15 mouse cellular contexts compared by ENCODE assay signal in genomic region chr3:131263766-131264486, GRCm38 (mm10). TPM values are rescaled to one million over a fixed set of nuclear protein-coding genes. Genes with fewer than 3 reads are reported as not detected.
DNase-seq lines count a peak whose midpoint lies in the region; ATAC-seq and TF ChIP-seq lines count a peak whose summit lies in the region.
"Had no signal": no experiment of that assay in that cellular context is flagged by ENCODE, and none has a peak within 500 bp of the region (broad histone marks: within the 10 kb centered on the region; RNA-seq: fewer than 3 reads in every experiment).

No protein-coding gene starts in this region.

- peak; percentile 79 for ATAC-seq in intestine, embryonic 16.5 days
- ATAC-seq in megakaryocyte, adult 5-6 weeks (ENCODE audit: poor library complexity, severe bottlenecking) = no peak

- no peak for TF ChIP-seq POLR2A in liver, adult 2 months (IDR thresholded peaks at IDR 0.05; ENCODE audit: extremely low read depth, insufficient read depth, low read length)

- peaks cover 7% of the 10 kb centered on the region; the same call in 1 of the 2 replicates for H3K9me3 ChIP-seq in intestine, embryonic 16.5 days (ENCODE audit: control insufficient read depth, low read length)
- H3K9me3 ChIP-seq: heart, embryonic 15.5 days had no signal

- no peak for DNase-seq in gastrocnemius, adult 2 months
- no peak for DNase-seq in gastrocnemius, postnatal 14 days
- peak; percentile 91 for DNase-seq in liver, adult 2 months (ENCODE audit: extremely low read depth, low read depth, low spot score)
- DNase-seq in lung, postnatal 14 days = peak; percentile 64
- no peak for DNase-seq in spleen, adult 12 weeks (ENCODE audit: low spot score)
- no peak for DNase-seq in layer of hippocampus, postnatal 36 days
- DNase-seq: adrenal gland, postnatal 36 days; cerebellum, adult 11-12 months; gastrocnemius, postnatal 36 days; right cerebral cortex, postnatal 4 days had no signal

- H3K79me2 ChIP-seq in liver, adult 2 months (ENCODE audit: control insufficient read depth, insufficient read depth, low read length) = peaks cover 63% of the 10 kb centered on the region

- no peak overlapping the region for H3K4me3 ChIP-seq in gastrocnemius, adult 2 months
- no peak overlapping the region for H3K4me3 ChIP-seq in intestine, embryonic 16.5 days (ENCODE audit: low read length)
- no peak overlapping the region for H3K4me3 ChIP-seq in liver, adult 2 months (ENCODE audit: insufficient read depth, low read depth, low read length)
- H3K4me3 ChIP-seq: embryonic facial prominence, embryonic 10.5 days; heart, embryonic 15.5 days had no signal

- peaks cover 8% of the 10 kb centered on the region; the same call in 1 of the 2 replicates for H3K4me1 ChIP-seq in intestine, embryonic 16.5 days (ENCODE audit: control insufficient read depth, insufficient read depth, low read length)
- peaks cover 40% of the 10 kb centered on the region for H3K4me1 ChIP-seq in liver, adult 2 months (ENCODE audit: control insufficient read depth, insufficient read depth, low read length)

- H3K9ac ChIP-seq in intestine, embryonic 16.5 days (ENCODE audit: low read depth, low read length) = no peak overlapping the region
- H3K9ac ChIP-seq in liver, adult 2 months (ENCODE audit: low read depth, low read length) = no peak overlapping the region
- H3K9ac ChIP-seq: heart, embryonic 15.5 days had no signal

- WGBS in intestine, embryonic 16.5 days = 58% methylated on average over 15 of the region's 15 CpGs
- 24% methylated on average over 15 of the region's 15 CpGs for WGBS in liver, adult 2 months

- H3K27me3 ChIP-seq in intestine, embryonic 16.5 days (replicated peaks; ENCODE audit: control insufficient read depth, insufficient read depth, low read length) = no peaks in the 10 kb centered on the region
- no peaks in the 10 kb centered on the region for H3K27me3 ChIP-seq in liver, adult 2 months (ENCODE audit: control insufficient read depth, insufficient read depth, low read length)
- H3K27me3 ChIP-seq: heart, embryonic 15.5 days had no signal

- H3K4me2 ChIP-seq in intestine, embryonic 16.5 days (ENCODE audit: low read depth, low read length) = no peak overlapping the region
- H3K4me2 ChIP-seq: heart, embryonic 15.5 days had no signal

- peaks cover 17% of the 10 kb centered on the region for H3K36me3 ChIP-seq in intestine, embryonic 16.5 days (ENCODE audit: control insufficient read depth, insufficient read depth, low read length)
- peaks cover 27% of the 10 kb centered on the region for H3K36me3 ChIP-seq in liver, adult 2 months (ENCODE audit: control insufficient read depth, insufficient read depth, low read length)

- H3K27ac ChIP-seq in gastrocnemius, adult 2 months = peak overlapping the region; percentile 21; the same call in 1 of the 2 replicates
- H3K27ac ChIP-seq in intestine, embryonic 16.5 days (ENCODE audit: low read length) = peak overlapping the region; percentile 43; the same call in 1 of the 2 replicates
- H3K27ac ChIP-seq in liver, adult 2 months (replicated peaks; ENCODE audit: insufficient read depth, low read depth, low read length) = peak overlapping the region; percentile 73
- H3K27ac ChIP-seq: embryonic facial prominence, embryonic 10.5 days; heart, embryonic 15.5 days; stomach, postnatal 0 days had no signal

- no peak for TF ChIP-seq CTCF in gastrocnemius, adult 2 months (IDR thresholded peaks at IDR 0.05)
- no peak for TF ChIP-seq CTCF in liver, adult 2 months (IDR thresholded peaks at IDR 0.05; ENCODE audit: low read depth, low read length)

- intact Hi-C loops in gastrocnemius, adult 2 months (cut with DNase I) = no loop called here
- intact Hi-C loops in gastrocnemius, postnatal 14 days (cut with DNase I; ENCODE audit: low total_unique reads) = no loop called here

RNA-seq across cellular contexts. Expression of gene Hadh, which starts 8.0 kb away (rescaled TPM):
- 100 to 1,000 TPM; 138 to 218 TPM for total RNA-seq in gastrocnemius, adult 2 months (2021)
- 100 to 1,000 TPM; 182 to 238 TPM for total RNA-seq in gastrocnemius, postnatal 14 days (2021)
- polyA plus RNA-seq in intestine, embryonic 16.5 days (2015; fragmentation: Nextera tagmentation; extraction: Ambion mirVana) = 369 and 438 TPM in 2 replicates
- total RNA-seq in liver, adult 2 months (2014; rRNA removed) = 282 and 302 TPM in 2 replicates
- polyA plus RNA-seq in liver, adult 2 months (2012; rRNA removed) = 366 and 410 TPM in 2 replicates
- 25.3 and 34.4 TPM in 2 replicates for total RNA-seq in megakaryocyte, adult 5-6 weeks (2015)
- 26.0 and 29.6 TPM in 2 replicates for total RNA-seq in megakaryocyte, adult 5-6 weeks (2017)
- total RNA-seq in layer of hippocampus, postnatal 36 days (2021) = 10 to 100 TPM; 21.0 to 21.5 TPM

RNA-seq across cellular contexts. Expression of gene Cyp2u1, which starts 39.1 kb away (rescaled TPM):
- 10 to 100 TPM; 11.3 to 18.8 TPM for total RNA-seq in gastrocnemius, adult 2 months (2021)
- total RNA-seq in gastrocnemius, postnatal 14 days (2021) = 1 to 10 TPM; 5.6 to 6.3 TPM
- 9.7 and 11.4 TPM in 2 replicates for polyA plus RNA-seq in intestine, embryonic 16.5 days (2015; fragmentation: Nextera tagmentation; extraction: Ambion mirVana)
- total RNA-seq in liver, adult 2 months (2014; rRNA removed) = 6.0 and 17.4 TPM in 2 replicates
- polyA plus RNA-seq in liver, adult 2 months (2012; rRNA removed) = 10.4 and 21.0 TPM in 2 replicates
- 0.18 TPM in 1 of 2 replicates, not detected in the other for total RNA-seq in megakaryocyte, adult 5-6 weeks (2015)
- total RNA-seq in megakaryocyte, adult 5-6 weeks (2017) = 0.15 and 0.20 TPM in 2 replicates
- total RNA-seq in layer of hippocampus, postnatal 36 days (2021) = 10 to 100 TPM; 15.6 to 15.7 TPM

Comparison
In these comparisons a context has a peak if more than half of its experiments do, and no peak if none do; other contexts are left out.
1. DNase-seq: peak in liver, adult 2 months (single experiment) and lung, postnatal 14 days (single experiment); none in gastrocnemius, adult 2 months (single experiment), gastrocnemius, postnatal 14 days (single experiment), spleen, adult 12 weeks (single experiment) and layer of hippocampus, postnatal 36 days (0 of 2).
2. H3K27ac ChIP-seq: peak in every context shown above with its lines; median percentile 73 in liver, adult 2 months; 43 in intestine, embryonic 16.5 days; 21 in gastrocnemius, adult 2 months.